Mouse (Mus musculus): ENCODE results near the gene Gm7980. TPM values are rescaled to one million over a fixed set of nuclear protein-coding genes. Genes with fewer than 3 reads are reported as not detected.

Gm7980 gene
- polyA plus RNA-seq (2012; rRNA removed; ENCODE audit: low replicate concordance) = not detected in 2 replicates

GRCm38 (mm10) chr14:41907190-41907589 lies at the start of gene Gm7980:
TSS of gene Gm7980 (minus strand) at chr14:41907290.

GRCm38 (mm10) chr14:41943695-41944094 lies 36.6 kb upstream of the Gm7980 start, which contains the start of gene 1700024B05Rik:
TSS of gene 1700024B05Rik (plus strand) at chr14:41943995.

GRCm38 (mm10) chr14:41924649-41925048 lies 17.6 kb upstream of the Gm7980 start, which contains the start of gene 1700049E17Rik1:
TSS of gene 1700049E17Rik1 (plus strand) at chr14:41924949.

Other genes starting within 250 kb of the Gm7980 start
- not detected in 2 replicates for gene Gm8068, start 205.4 kb downstream of the Gm7980 start, polyA plus RNA-seq (2012; rRNA removed; ENCODE audit: low replicate concordance)
- gene Gm7929, start 156.7 kb downstream of the Gm7980 start, polyA plus RNA-seq (2012; rRNA removed; ENCODE audit: low replicate concordance) = not detected in 2 replicates
- gene Gm47189, start 134.8 kb downstream of the Gm7980 start, polyA plus RNA-seq (2012; rRNA removed; ENCODE audit: low replicate concordance) = not detected in 2 replicates
- gene 1700049E17Rik1, start 17.7 kb upstream of the Gm7980 start, polyA plus RNA-seq (2012; rRNA removed; ENCODE audit: low replicate concordance) = not detected in 2 replicates
- not detected in 2 replicates for gene 1700024B05Rik, start 36.7 kb upstream of the Gm7980 start, polyA plus RNA-seq (2012; rRNA removed; ENCODE audit: low replicate concordance)
- not detected in 2 replicates for gene Gm6401, start 60.6 kb upstream of the Gm7980 start, polyA plus RNA-seq (2012; rRNA removed; ENCODE audit: low replicate concordance)
- gene Gm3543, start 76.0 kb upstream of the Gm7980 start, polyA plus RNA-seq (2012; rRNA removed; ENCODE audit: low replicate concordance) = not detected in 2 replicates
- not detected in 2 replicates for gene Gm7951, start 210.1 kb upstream of the Gm7980 start, polyA plus RNA-seq (2012; rRNA removed; ENCODE audit: low replicate concordance)